Mouse (Mus musculus): ENCODE data around the gene E130308A19Rik. TPM values are rescaled to one million over a fixed set of nuclear protein-coding genes. Genes with fewer than 3 reads are reported as not detected.

E130308A19Rik gene
- 10 to 100 TPM; 14.5 to 16.6 TPM for total RNA-seq (2021)
- long read RNA-seq, experiment 1, full-length matches to known transcripts, result 3 of 13 reads
- long read RNA-seq, experiment 1, partial matches to known transcripts, result 4 of 13 reads
- long read RNA-seq, experiment 1, other reads (novel, unspliced or antisense), result 6 of 13 reads
- long read RNA-seq, experiment 2, full-length matches to known transcripts, result 3 of 6 reads
- long read RNA-seq, experiment 2, partial matches to known transcripts, result 0 of 6 reads
- long read RNA-seq, experiment 2, other reads (novel, unspliced or antisense), result 3 of 6 reads

GRCm38 (mm10) chr4:59625998-59626910 lies at the start of gene E130308A19Rik:
TSS of gene E130308A19Rik (plus strand) at chr4:59626211.
- peak; percentile 85 to 90 for DNase-seq

GRCm38 (mm10) chr4:59580495-59581281 lies 45.3 kb upstream of the E130308A19Rik start:
- peak; percentile 59 to 74 for DNase-seq

- peak; percentile 98 to 99 for DNase-seq
Observed at GRCm38 (mm10) chr4:59581314-59582185, 44.5 kb upstream of the E130308A19Rik start, which contains the start of gene Hsdl2. TSS of gene Hsdl2 (plus strand) at chr4:59581563.

- DNase-seq, result peak in 1 of 2 experiments; percentile 18
Observed at GRCm38 (mm10) chr4:59582186-59582585, 43.8 kb upstream of the E130308A19Rik start.

GRCm38 (mm10) chr4:59585097-59585496 lies 40.9 kb upstream of the E130308A19Rik start:
- DNase-seq, result peak; percentile 28 to 64

GRCm38 (mm10) chr4:59587215-59587871 lies 38.7 kb upstream of the E130308A19Rik start:
- DNase-seq, result no peak

- DNase-seq, result no peak
Observed at GRCm38 (mm10) chr4:59587872-59588226, 38.2 kb upstream of the E130308A19Rik start.

GRCm38 (mm10) chr4:59594614-59595013 lies 31.4 kb upstream of the E130308A19Rik start:
- DNase-seq, result no peak

GRCm38 (mm10) chr4:59596556-59596955 lies 29.5 kb upstream of the E130308A19Rik start:
- DNase-seq, result no peak

GRCm38 (mm10) chr4:59602704-59603103 lies 23.3 kb upstream of the E130308A19Rik start:
- no peak for DNase-seq

GRCm38 (mm10) chr4:59604892-59605291 lies 21.1 kb upstream of the E130308A19Rik start:
- DNase-seq, result no peak

GRCm38 (mm10) chr4:59605501-59605900 lies 20.5 kb upstream of the E130308A19Rik start:
- no peak for DNase-seq

GRCm38 (mm10) chr4:59610411-59610810 lies 15.6 kb upstream of the E130308A19Rik start:
- DNase-seq, result no peak

- peak; percentile 10 to 26 for DNase-seq
Observed at GRCm38 (mm10) chr4:59614986-59615385, 11.0 kb upstream of the E130308A19Rik start.

- DNase-seq, result no peak
Observed at GRCm38 (mm10) chr4:59619611-59620245, 6.3 kb upstream of the E130308A19Rik start.

- DNase-seq, result no peak
Observed at GRCm38 (mm10) chr4:59625676-59625997, 374 bp upstream of the E130308A19Rik start.

- DNase-seq, result no peak
Observed at GRCm38 (mm10) chr4:59628255-59628654, 2.2 kb downstream of the E130308A19Rik start.

- no peak for DNase-seq
Observed at GRCm38 (mm10) chr4:59629076-59629874, 3.3 kb downstream of the E130308A19Rik start.

GRCm38 (mm10) chr4:59630122-59630521 lies 4.1 kb downstream of the E130308A19Rik start:
- no peak for DNase-seq
